Mouse (Mus musculus): ENCODE data around the gene Ctrb1. TPM values are rescaled to one million over a fixed set of nuclear protein-coding genes. Genes with fewer than 3 reads are reported as not detected.

Ctrb1 gene
- polyA plus RNA-seq, 1 experiment from 2014 or later, result 1,145 TPM

GRCm38 (mm10) chr8:111731231-111731977, 40.6 kb upstream of the Ctrb1 start:
- Histone ChIP-seq H3K27me3 (replicated peaks) (no peaks in the 10 kb centered on the region), H3K4me2 (replicated peaks) (peak overlapping the region; percentile 81), H3K4me1 (replicated peaks) (peaks cover 92% of the 10 kb centered on the region), H3K27ac (peak overlapping the region; percentile 90), H3K9ac (peak overlapping the region; percentile 74), H3K4me3 (replicated peaks) (peak overlapping the region; percentile 72), H3K36me3 (no peaks in the 10 kb centered on the region), H3K9me3 (no peaks in the 10 kb centered on the region)
- under 1% methylated on average over 37 of the region's 39 CpGs for WGBS
- ATAC-seq, result peak; percentile 55

DNA sequence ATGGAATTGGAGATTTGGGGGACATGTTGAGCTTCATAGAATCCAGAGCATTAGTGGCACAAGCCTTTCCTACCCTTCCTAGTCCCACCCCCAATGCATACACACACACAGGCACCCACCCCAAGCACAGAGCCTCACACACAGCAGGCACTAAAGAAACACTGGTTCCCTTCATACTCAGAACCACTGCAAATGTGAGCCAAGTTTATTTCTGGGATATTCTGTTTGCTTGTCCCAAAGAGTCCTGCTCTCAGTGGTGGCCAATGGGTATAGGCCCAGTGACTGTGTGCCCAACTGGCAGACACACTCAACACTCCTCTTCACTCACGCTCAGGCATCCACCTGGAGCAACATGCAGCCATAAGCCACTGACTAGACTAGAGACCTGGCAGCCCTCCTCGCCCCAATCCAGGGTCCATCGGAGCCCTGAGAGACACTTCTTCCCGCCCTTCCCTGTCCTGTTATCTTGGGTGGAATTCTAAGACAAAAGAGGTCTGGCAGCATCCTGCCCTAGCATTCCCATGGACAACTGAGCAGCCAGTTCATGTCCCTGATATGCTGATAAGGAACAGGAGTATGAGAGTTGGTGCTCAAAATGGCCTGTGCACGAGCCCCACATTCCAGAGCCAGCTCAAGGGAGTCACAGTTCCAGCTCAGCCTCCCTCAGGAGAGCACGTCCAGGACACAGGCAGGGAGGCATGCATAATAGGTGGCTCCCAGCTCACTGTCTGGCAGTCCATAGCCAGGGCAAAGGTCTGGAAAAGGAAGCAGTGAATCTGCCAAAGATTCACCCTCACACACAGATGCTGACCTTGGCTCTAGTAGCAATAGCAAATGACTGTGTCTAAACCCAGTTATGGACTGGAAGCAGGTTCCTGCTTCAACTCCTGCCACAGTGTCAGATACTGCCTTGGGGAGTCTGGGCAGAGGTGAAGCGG, 38.7 kb upstream of the Ctrb1 start:
- H3K9me3 ChIP-seq, result no peaks in the 10 kb centered on the region
- peak overlapping the region; percentile 81 for H3K4me2 ChIP-seq (replicated peaks)
- no peak overlapping the region for H3K4me3 ChIP-seq (replicated peaks)
- H3K27me3 ChIP-seq (replicated peaks), result no peaks in the 10 kb centered on the region
- 52% methylated on average over 7 of the region's 7 CpGs for WGBS
- ATAC-seq, result no peak
- no peaks in the 10 kb centered on the region for H3K36me3 ChIP-seq
- 0 out of 2 replicates have a peak overlapping the region, but pooled peaks have one; percentile 9 for H3K27ac ChIP-seq
- H3K4me1 ChIP-seq (replicated peaks), result peaks cover 85% of the 10 kb centered on the region
- no peak overlapping the region for H3K9ac ChIP-seq

- Histone ChIP-seq H3K27me3 (replicated peaks) (no peaks in the 10 kb centered on the region), H3K9ac (no peak overlapping the region), H3K9me3 (no peaks in the 10 kb centered on the region), H3K27ac (no peak overlapping the region), H3K4me2 (replicated peaks) (peak overlapping the region; percentile 4), H3K36me3 (no peaks in the 10 kb centered on the region), H3K4me1 (replicated peaks) (peaks cover 77% of the 10 kb centered on the region), H3K4me3 (replicated peaks) (no peak overlapping the region)
- WGBS, result 76% methylated on average over 5 of the region's 5 CpGs
- no peak for ATAC-seq
Measured at GRCm38 (mm10) chr8:111728481-111728880, 37.7 kb upstream of the Ctrb1 start.

DNA sequence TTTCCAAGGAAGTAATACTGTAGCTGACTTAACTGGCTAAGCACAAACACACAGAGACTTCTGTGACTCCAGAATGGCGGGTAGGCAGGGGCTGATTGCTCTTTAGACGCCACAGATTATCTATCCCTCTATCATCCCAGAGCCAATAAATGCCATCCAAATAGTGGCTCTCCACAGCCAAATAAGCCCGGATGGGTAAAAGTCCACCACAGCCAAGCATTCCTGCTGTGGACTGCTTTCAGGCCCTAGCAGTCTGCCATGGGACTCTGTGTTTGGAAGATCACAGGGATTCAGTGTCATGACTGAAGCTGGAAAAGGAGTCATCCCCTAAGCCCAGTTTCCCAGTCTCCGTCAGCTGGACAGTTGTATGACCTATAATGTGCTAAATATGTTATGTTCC, 36.7 kb upstream of the Ctrb1 start:
- Histone ChIP-seq H3K36me3 (no peaks in the 10 kb centered on the region), H3K4me1 (replicated peaks) (peaks cover 68% of the 10 kb centered on the region), H3K27ac (no peak overlapping the region), H3K27me3 (replicated peaks) (no peaks in the 10 kb centered on the region), H3K4me2 (replicated peaks) (no peak overlapping the region), H3K9me3 (no peaks in the 10 kb centered on the region), H3K4me3 (replicated peaks) (no peak overlapping the region), H3K9ac (no peak overlapping the region)
- 51% methylated on average over 4 of the region's 4 CpGs for WGBS
- ATAC-seq, result no peak

- Histone ChIP-seq H3K27me3 (replicated peaks) (no peaks in the 10 kb centered on the region), H3K9me3 (no peaks in the 10 kb centered on the region), H3K9ac (0 out of 2 replicates have a peak overlapping the region, but pooled peaks have one; percentile 29), H3K27ac (peak overlapping the region; percentile 78), H3K4me1 (replicated peaks) (peaks cover 62% of the 10 kb centered on the region), H3K4me2 (replicated peaks) (peak overlapping the region; percentile 26), H3K4me3 (replicated peaks) (no peak overlapping the region), H3K36me3 (no peaks in the 10 kb centered on the region)
- peak; percentile 60 for ATAC-seq
- WGBS, result 46% methylated on average over 7 of the region's 7 CpGs
Measured at GRCm38 (mm10) chr8:111726102-111726900, 35.5 kb upstream of the Ctrb1 start.

DNA sequence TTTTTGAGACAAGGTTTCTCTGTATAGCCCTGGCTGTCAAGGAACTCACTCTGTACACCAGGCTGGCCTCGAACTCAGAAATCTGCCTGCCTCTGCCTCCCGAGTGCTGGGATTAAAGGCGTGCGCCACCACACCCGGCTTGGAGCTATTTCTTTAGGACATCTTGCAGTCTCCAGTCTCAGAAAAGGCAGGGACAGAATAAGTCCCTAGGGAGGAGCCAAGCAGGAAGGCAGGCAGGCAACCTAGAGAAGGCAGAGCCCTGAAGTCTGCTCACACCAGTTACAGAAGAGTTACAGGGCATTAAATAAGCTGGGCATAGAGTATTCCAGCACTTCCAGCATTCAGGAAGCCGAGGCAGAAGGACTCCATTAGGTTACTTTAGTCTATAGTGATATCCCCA, 34.5 kb upstream of the Ctrb1 start:
- H3K9ac ChIP-seq, result no peak overlapping the region
- no peak overlapping the region for H3K27ac ChIP-seq
- no peak for ATAC-seq
- H3K4me2 ChIP-seq (replicated peaks), result no peak overlapping the region
- no peaks in the 10 kb centered on the region for H3K9me3 ChIP-seq
- peaks cover 8% of the 10 kb centered on the region; the same call in 1 of the 2 replicates for H3K36me3 ChIP-seq
- 86% methylated on average over 6 of the region's 6 CpGs for WGBS
- H3K4me3 ChIP-seq (replicated peaks), result no peak overlapping the region
- H3K4me1 ChIP-seq (replicated peaks), result peaks cover 59% of the 10 kb centered on the region
- no peaks in the 10 kb centered on the region for H3K27me3 ChIP-seq (replicated peaks)

DNA sequence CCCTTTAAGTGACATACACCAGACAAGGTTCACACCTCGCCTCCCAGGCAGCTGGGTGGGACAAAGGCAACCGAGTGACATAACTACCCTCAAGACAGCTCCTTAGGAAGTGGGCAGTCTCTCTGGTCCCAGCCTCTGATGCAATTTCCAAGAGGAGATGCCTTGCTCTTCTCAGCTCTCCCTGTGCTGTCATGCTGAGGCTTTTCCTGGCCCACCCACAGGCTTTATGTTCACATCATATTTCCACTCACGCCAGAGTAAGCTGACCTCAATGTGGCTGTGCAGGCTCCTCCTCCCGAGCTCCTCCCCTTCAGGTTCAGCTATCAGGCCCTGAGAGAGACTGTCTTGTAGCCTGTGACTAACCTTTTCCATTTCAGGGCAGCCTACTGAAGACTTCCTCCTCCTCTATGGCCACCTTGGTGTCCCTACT, 29.3 kb upstream of the Ctrb1 start:
- Histone ChIP-seq H3K9ac (no peak overlapping the region), H3K4me3 (replicated peaks) (no peak overlapping the region), H3K9me3 (no peaks in the 10 kb centered on the region), H3K4me2 (replicated peaks) (no peak overlapping the region), H3K36me3 (peaks cover 21% of the 10 kb centered on the region), H3K27me3 (replicated peaks) (no peaks in the 10 kb centered on the region), H3K4me1 (replicated peaks) (peaks cover 50% of the 10 kb centered on the region), H3K27ac (no peak overlapping the region)
- 45% methylated on average over 4 of the region's 4 CpGs for WGBS
- no peak for ATAC-seq

DNA sequence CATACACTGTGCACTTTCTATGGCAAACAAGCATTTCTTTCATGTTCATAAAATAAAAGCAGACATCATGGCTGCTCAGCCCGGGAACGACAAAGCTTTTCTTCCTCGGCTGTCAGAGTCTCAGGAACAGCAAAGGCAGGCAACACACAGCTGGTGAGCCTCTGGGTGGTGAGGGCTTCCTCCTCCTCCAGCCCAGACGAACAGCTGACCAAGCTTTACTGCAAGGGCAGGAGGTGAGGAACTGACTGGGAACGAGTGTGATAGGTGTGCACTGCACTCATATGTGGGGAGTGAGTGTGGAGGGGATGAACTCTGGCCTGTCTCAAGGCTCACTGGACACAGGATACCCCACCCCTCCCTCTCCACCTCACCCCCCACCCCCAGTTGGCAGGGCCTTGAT, 28.1 kb upstream of the Ctrb1 start:
- Histone ChIP-seq H3K27ac (peak overlapping the region; percentile 66), H3K9ac (no peak overlapping the region), H3K36me3 (peaks cover 32% of the 10 kb centered on the region), H3K4me2 (replicated peaks) (no peak overlapping the region), H3K4me1 (replicated peaks) (peaks cover 46% of the 10 kb centered on the region), H3K4me3 (replicated peaks) (no peak overlapping the region), H3K27me3 (replicated peaks) (no peaks in the 10 kb centered on the region), H3K9me3 (no peaks in the 10 kb centered on the region)
- WGBS, result 39% methylated on average over 5 of the region's 5 CpGs
- no peak for ATAC-seq

DNA sequence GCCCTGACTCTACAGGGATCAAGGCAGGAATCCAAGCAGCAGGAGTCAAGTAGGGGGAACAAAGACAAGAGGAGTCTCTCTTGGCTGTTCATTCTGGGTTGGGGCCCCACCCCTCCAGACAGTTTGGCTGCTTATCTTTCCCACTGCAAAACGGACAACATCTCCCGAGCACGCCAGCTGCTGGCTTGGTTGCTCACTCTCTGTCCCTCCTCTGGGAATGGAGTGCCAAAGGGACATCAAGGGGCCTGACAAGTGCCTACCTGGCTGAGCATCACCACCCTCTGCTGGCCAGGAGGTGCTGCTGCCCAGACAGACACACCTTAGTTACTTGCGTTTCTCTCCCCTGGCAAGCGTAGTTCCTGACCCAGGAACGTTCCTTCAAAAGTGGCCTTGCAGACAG, 27.1 kb upstream of the Ctrb1 start:
- ATAC-seq, result peak; percentile 46
- peak overlapping the region; percentile 41; the same call in 1 of the 2 replicates for H3K9ac ChIP-seq
- no peaks in the 10 kb centered on the region for H3K27me3 ChIP-seq (replicated peaks)
- H3K4me2 ChIP-seq (replicated peaks), result peak overlapping the region; percentile 41; the same call in 1 of the 2 replicates
- 42% methylated on average over 6 of the region's 6 CpGs for WGBS
- H3K4me1 ChIP-seq (replicated peaks), result peaks cover 46% of the 10 kb centered on the region
- H3K27ac ChIP-seq, result peak overlapping the region; percentile 94
- H3K4me3 ChIP-seq (replicated peaks), result no peak overlapping the region
- H3K9me3 ChIP-seq, result no peaks in the 10 kb centered on the region
- H3K36me3 ChIP-seq, result peaks cover 41% of the 10 kb centered on the region

- Histone ChIP-seq H3K27ac (peak overlapping the region; percentile 94), H3K9me3 (no peaks in the 10 kb centered on the region), H3K4me3 (replicated peaks) (no peak overlapping the region), H3K4me1 (replicated peaks) (peaks cover 46% of the 10 kb centered on the region), H3K36me3 (peaks cover 41% of the 10 kb centered on the region), H3K4me2 (replicated peaks) (peak overlapping the region; percentile 41), H3K27me3 (replicated peaks) (no peaks in the 10 kb centered on the region), H3K9ac (peak overlapping the region; percentile 41)
- ATAC-seq, result no peak
- 68% methylated on average over 4 of the region's 4 CpGs for WGBS
Measured at GRCm38 (mm10) chr8:111717488-111717792, 26.6 kb upstream of the Ctrb1 start.

- 59% methylated on average over 10 of the region's 10 CpGs for WGBS
- ATAC-seq, result peak; percentile 58
- H3K9me3 ChIP-seq, result no peaks in the 10 kb centered on the region
- no peak overlapping the region for H3K4me3 ChIP-seq (replicated peaks)
- peaks cover 46% of the 10 kb centered on the region for H3K4me1 ChIP-seq (replicated peaks)
- no peaks in the 10 kb centered on the region for H3K27me3 ChIP-seq (replicated peaks)
- H3K36me3 ChIP-seq, result peaks cover 47% of the 10 kb centered on the region
- peak overlapping the region; percentile 94 for H3K27ac ChIP-seq
- peak overlapping the region; percentile 41 for H3K4me2 ChIP-seq (replicated peaks)
- peak overlapping the region; percentile 41 for H3K9ac ChIP-seq
Measured at GRCm38 (mm10) chr8:111716603-111717487, 26.0 kb upstream of the Ctrb1 start.

All from intestine, embryonic 15.5 days (tissue).